Mouse (Mus musculus) heart, embryonic 10.5 days (tissue): ENCODE results near the gene Kcnip4. TPM values are rescaled to one million over a fixed set of nuclear protein-coding genes. Genes with fewer than 3 reads are reported as not detected.

Experiments
- DNase-seq: peaks from one replicate; pipeline ENCODE4 v3.0.0-alpha.2; 2017; ENCODE audit warnings: low spot score
- H3K27ac ChIP-seq: fragments of 300-500 bp; sonication (generic); 2 replicates; pipeline ENCODE4 v1.5.1; 2016; ENCODE audit warnings: mild to moderate bottlenecking
- H3K27me3 ChIP-seq: fragments of 300-500 bp; sonication (generic); 2 replicates; pipeline ENCODE4 v1.6.1; 2016; ENCODE audit warnings: mild to moderate bottlenecking; ENCODE audit not compliant: poor library complexity, insufficient read depth, severe bottlenecking
- H3K36me3 ChIP-seq: fragments of 300-500 bp; sonication (generic); 2 replicates; pipeline ENCODE4 v1.6.1; 2016; ENCODE audit warnings: mild to moderate bottlenecking, moderate library complexity
- H3K4me1 ChIP-seq: fragments of 300-500 bp; sonication (generic); 2 replicates; pipeline ENCODE4 v1.6.1; 2016; ENCODE audit warnings: mild to moderate bottlenecking
- H3K4me3 ChIP-seq: fragments of 300-500 bp; sonication (generic); 2 replicates; pipeline ENCODE4 v1.5.1; 2016; ENCODE audit warnings: mild to moderate bottlenecking, moderate library complexity
- H3K9me3 ChIP-seq: fragments of 300-500 bp; sonication (generic); 2 replicates; pipeline ENCODE4 v1.6.1; 2016; ENCODE audit warnings: mild to moderate bottlenecking, moderate library complexity
- WGBS: fragments of 180-500 bp; shearing (Covaris S2); methylation state at CpG from one replicate; pipeline ENCODE4 v1.1.7; 2016; 5-methylcytosine and 5-hydroxymethylcytosine counted together
- polyA plus RNA-seq: library from polyadenylated mRNA; unstranded; fragments of >200 nt; fragmentation: Nextera tagmentation; extraction: Ambion mirVana; gene quantifications from 2 replicates; pipeline ENCODE4 v1.2.1, GENCODE M21; 2016

The Kcnip4 gene
- polyA plus RNA-seq, 1 experiment from 2014 or later: 0.62 TPM

- Histone ChIP-seq H3K4me1 (no peaks in the 10 kb centered on the region), H3K36me3 (no peaks in the 10 kb centered on the region), H3K4me3 (no peak overlapping the region), H3K27ac (no peak overlapping the region), H3K27me3 (no peaks in the 10 kb centered on the region), H3K9me3 (no peaks in the 10 kb centered on the region)
- WGBS: 56% methylated on average over 5 of the region's 5 CpGs
- no peak for DNase-seq
Measured at GRCm38 (mm10) chr5:49283403-49283802, 241.3 kb downstream of the Kcnip4 start.

- DNase-seq: no peak
- Histone ChIP-seq H3K9me3 (no peaks in the 10 kb centered on the region), H3K4me3 (no peak overlapping the region), H3K4me1 (no peaks in the 10 kb centered on the region), H3K27ac (no peak overlapping the region), H3K27me3 (no peaks in the 10 kb centered on the region), H3K36me3 (no peaks in the 10 kb centered on the region)
Measured at GRCm38 (mm10) chr5:49271864-49272263, 252.8 kb downstream of the Kcnip4 start.

GRCm38 (mm10) chr5:49268807-49269206 lies 255.9 kb downstream of the Kcnip4 start:
- DNase-seq: no peak
- H3K9me3 ChIP-seq: no peaks in the 10 kb centered on the region
- WGBS: 83% methylated on average over 8 of the region's 8 CpGs

GRCm38 (mm10) chr5:49259356-49259755 lies 265.4 kb downstream of the Kcnip4 start:
- 74% methylated on average over 4 of the region's 4 CpGs for WGBS
- no peaks in the 10 kb centered on the region for H3K27me3 ChIP-seq
- no peak overlapping the region for H3K4me3 ChIP-seq
- DNase-seq: no peak
- no peak overlapping the region for H3K27ac ChIP-seq
- no peaks in the 10 kb centered on the region for H3K9me3 ChIP-seq
- no peaks in the 10 kb centered on the region for H3K36me3 ChIP-seq
- H3K4me1 ChIP-seq: no peaks in the 10 kb centered on the region

More at GRCm38 (mm10) chr5:49268807-49269206, 255.9 kb downstream of the Kcnip4 start:
- no peaks in the 10 kb centered on the region for H3K36me3 ChIP-seq
- H3K27me3 ChIP-seq: no peaks in the 10 kb centered on the region
- H3K27ac ChIP-seq: no peak overlapping the region
- H3K4me3 ChIP-seq: no peak overlapping the region
- H3K4me1 ChIP-seq: no peaks in the 10 kb centered on the region

DNA sequence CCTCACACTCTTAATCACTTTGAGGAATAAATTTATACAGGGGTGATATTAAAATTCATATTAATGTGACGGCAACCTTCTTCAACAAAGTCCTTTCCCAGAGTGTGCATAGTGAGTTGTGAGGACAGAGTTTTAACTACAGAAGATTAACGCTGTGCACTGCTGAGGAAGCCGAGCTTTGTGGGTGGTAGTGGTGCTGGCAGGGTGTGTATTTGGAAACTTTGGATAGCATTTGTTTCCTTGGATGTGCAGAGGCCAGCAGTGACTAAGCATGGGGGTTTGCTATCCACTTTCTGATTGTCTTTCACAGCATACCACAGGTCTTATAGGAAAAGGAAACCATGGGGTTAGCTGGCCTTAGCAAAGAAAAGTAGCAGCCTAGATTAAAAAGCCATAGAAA lies 267.9 kb downstream of the Kcnip4 start:
- Histone ChIP-seq H3K36me3 (no peaks in the 10 kb centered on the region), H3K4me1 (no peaks in the 10 kb centered on the region), H3K27me3 (no peaks in the 10 kb centered on the region), H3K9me3 (no peaks in the 10 kb centered on the region), H3K27ac (no peak overlapping the region), H3K4me3 (no peak overlapping the region)
- 79% methylated on average over 3 of the region's 3 CpGs for WGBS
- DNase-seq: no peak

GRCm38 (mm10) chr5:49255983-49256382 lies 268.7 kb downstream of the Kcnip4 start:
- Histone ChIP-seq H3K36me3 (no peaks in the 10 kb centered on the region), H3K4me3 (no peak overlapping the region), H3K27ac (no peak overlapping the region), H3K27me3 (no peaks in the 10 kb centered on the region), H3K4me1 (no peaks in the 10 kb centered on the region), H3K9me3 (no peaks in the 10 kb centered on the region)
- DNase-seq: no peak
- WGBS: 78% methylated on average over 4 of the region's 4 CpGs

- WGBS: 82% methylated on average over 2 of the region's 2 CpGs
- no peak for DNase-seq
- Histone ChIP-seq H3K4me1 (no peaks in the 10 kb centered on the region), H3K4me3 (no peak overlapping the region), H3K27ac (no peak overlapping the region), H3K27me3 (no peaks in the 10 kb centered on the region), H3K9me3 (no peaks in the 10 kb centered on the region), H3K36me3 (no peaks in the 10 kb centered on the region)
Measured at GRCm38 (mm10) chr5:49247081-49247480, 277.6 kb downstream of the Kcnip4 start.

DNA sequence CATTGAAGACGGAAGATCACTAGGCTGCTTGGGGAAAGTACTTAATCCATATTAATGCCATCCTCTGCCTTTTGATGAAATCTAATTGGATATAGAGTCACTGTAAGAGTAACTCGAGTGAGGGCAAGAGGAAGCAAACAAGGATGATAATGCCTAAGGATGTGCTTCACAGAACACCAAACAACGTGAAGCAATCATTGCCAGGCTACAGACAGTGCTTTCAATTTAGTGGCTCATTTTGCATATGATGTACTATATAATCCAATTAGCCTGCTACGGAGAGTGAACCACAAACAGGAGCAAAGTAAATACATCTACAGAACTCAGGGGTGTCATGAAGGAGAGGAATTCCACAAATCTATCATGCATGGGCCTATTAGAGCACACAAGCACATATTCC lies 280.3 kb downstream of the Kcnip4 start:
- H3K36me3 ChIP-seq: no peaks in the 10 kb centered on the region
- no peak overlapping the region for H3K4me3 ChIP-seq
- H3K27me3 ChIP-seq: no peaks in the 10 kb centered on the region
- H3K9me3 ChIP-seq: no peaks in the 10 kb centered on the region
- H3K4me1 ChIP-seq: no peaks in the 10 kb centered on the region
- no peak overlapping the region for H3K27ac ChIP-seq
- WGBS: 78% methylated on average over 4 of the region's 4 CpGs
- no peak for DNase-seq

GRCm38 (mm10) chr5:49241708-49242107 lies 283.0 kb downstream of the Kcnip4 start:
- Histone ChIP-seq H3K4me3 (no peak overlapping the region), H3K36me3 (no peaks in the 10 kb centered on the region), H3K4me1 (no peaks in the 10 kb centered on the region), H3K27me3 (no peaks in the 10 kb centered on the region), H3K27ac (no peak overlapping the region), H3K9me3 (no peaks in the 10 kb centered on the region)
- DNase-seq: no peak
- 90% methylated on average over 6 of the region's 6 CpGs for WGBS

DNA sequence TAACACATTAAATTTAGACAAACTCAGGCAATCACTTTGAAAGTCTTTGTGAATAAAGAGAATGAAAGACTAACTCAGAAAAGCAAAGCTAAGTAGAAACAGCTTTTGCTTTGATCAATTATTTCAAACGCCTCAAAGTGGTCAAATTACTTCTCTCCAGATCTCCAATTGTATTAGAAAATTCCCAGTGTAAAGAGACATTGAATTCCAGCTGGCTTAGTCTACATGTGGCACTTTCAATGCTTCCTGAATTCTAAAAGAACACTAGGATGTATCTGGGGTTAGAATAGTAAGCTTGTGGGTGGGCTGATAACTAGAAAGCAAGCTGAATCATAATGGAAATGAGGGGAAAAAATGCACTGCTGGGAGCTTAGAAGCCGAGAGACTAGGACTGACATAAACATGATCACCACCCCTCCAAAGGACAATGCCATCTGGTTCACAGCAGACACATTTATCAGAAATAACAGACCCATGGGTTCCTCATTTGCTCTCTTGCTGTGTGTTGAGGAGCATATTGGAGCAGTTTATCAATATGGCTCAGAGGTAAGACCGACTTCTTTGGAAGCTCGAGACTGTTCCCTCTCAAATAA lies 323.4 kb downstream of the Kcnip4 start:
- no peak for DNase-seq

GRCm38 (mm10) chr5:49188236-49188635 lies 336.5 kb downstream of the Kcnip4 start:
- no peak overlapping the region for H3K4me3 ChIP-seq
- H3K27ac ChIP-seq: no peak overlapping the region
- WGBS: 76% methylated on average over 1 of the region's 1 CpGs
- no peaks in the 10 kb centered on the region for H3K4me1 ChIP-seq
- DNase-seq: no peak
- no peaks in the 10 kb centered on the region for H3K9me3 ChIP-seq
- H3K36me3 ChIP-seq: no peaks in the 10 kb centered on the region
- H3K27me3 ChIP-seq: no peaks in the 10 kb centered on the region

More for the DNA sequence above, 323.4 kb downstream of the Kcnip4 start:
- WGBS: 68% methylated on average over 4 of the region's 4 CpGs
- Histone ChIP-seq H3K9me3 (no peaks in the 10 kb centered on the region), H3K4me3 (no peak overlapping the region), H3K27ac (no peak overlapping the region), H3K27me3 (no peaks in the 10 kb centered on the region), H3K36me3 (no peaks in the 10 kb centered on the region), H3K4me1 (no peaks in the 10 kb centered on the region)

DNA sequence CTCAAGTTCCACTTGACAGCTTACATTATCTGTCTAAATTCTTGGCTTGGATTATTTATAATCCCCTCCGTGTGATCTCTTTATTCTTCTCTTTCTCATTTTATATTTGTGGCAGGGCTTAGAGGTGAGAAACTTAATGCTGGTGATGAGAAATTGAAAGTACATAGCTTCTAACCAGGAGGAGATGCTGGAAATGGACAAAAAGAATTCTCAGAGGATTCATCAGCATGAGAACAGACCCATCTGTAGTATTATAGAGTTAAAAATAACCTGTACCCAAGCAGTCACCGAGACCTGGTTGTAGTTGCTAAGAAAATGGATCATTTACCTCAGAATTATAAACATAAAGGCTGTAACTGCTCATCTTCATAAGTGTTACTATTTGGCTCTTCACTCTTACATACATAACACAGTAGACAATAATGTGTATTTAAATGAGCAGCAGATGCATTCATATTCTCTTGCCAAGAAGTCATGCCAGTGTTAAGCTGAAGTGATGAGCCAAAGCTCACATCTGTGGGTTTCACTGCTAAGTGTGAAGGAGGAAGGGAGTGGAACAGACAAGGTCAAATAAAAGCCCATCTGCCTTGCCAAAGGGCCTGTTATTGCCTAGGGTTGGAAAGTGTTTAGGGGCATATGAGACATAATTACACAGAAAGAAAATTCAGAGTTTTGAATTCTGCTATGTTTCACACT lies 374.4 kb downstream of the Kcnip4 start:
- WGBS: 77% methylated on average over 2 of the region's 2 CpGs
- no peaks in the 10 kb centered on the region for H3K4me1 ChIP-seq
- H3K27me3 ChIP-seq: no peaks in the 10 kb centered on the region
- no peak overlapping the region for H3K4me3 ChIP-seq
- no peaks in the 10 kb centered on the region for H3K9me3 ChIP-seq
- no peak for DNase-seq
- H3K27ac ChIP-seq: no peak overlapping the region
- H3K36me3 ChIP-seq: no peaks in the 10 kb centered on the region

DNA sequence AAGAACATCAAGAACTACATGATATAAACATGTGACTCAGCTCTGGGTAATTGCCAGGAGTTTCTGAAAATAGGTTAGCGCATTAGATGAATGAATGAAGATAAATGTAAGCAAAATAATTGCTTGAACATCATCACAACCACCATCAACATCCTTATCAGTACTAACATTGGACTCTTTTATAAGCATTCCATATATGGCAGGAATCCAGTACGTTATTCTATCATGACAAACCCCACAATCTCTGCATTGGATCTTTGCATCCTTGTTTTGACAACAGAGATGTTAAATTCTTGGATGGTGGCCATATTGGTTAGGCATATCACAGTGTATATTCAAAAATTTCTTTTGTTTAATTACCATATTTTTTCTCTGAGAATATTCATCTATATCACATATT lies 375.0 kb downstream of the Kcnip4 start:
- H3K4me3 ChIP-seq: no peak overlapping the region
- 84% methylated on average over 2 of the region's 2 CpGs for WGBS
- no peaks in the 10 kb centered on the region for H3K36me3 ChIP-seq
- no peak for DNase-seq
- no peaks in the 10 kb centered on the region for H3K4me1 ChIP-seq
- H3K9me3 ChIP-seq: no peaks in the 10 kb centered on the region
- no peak overlapping the region for H3K27ac ChIP-seq
- H3K27me3 ChIP-seq: no peaks in the 10 kb centered on the region

DNA sequence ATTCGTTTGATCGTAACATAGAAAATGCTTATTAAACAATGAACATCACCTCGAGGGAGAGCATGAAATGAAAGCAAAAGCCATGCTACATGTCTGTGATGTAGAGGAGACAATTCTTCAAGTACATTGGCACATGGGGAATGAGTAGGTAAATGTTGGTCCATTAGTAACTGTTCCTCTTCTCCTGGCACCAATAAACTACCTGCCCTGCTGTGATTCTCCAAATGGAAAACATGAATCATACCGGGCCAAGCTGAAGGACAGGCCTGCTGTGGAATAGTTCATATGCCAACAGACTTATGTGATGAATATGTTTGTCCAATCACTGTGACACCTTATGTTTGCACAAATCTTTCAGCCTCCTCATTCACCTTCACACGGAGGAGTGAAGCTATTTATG lies 429.3 kb downstream of the Kcnip4 start:
- DNase-seq: no peak
- WGBS: 83% methylated on average over 5 of the region's 5 CpGs

More for the DNA sequence above, 429.3 kb downstream of the Kcnip4 start:
- Histone ChIP-seq H3K27me3 (no peaks in the 10 kb centered on the region), H3K9me3 (no peaks in the 10 kb centered on the region), H3K4me1 (no peaks in the 10 kb centered on the region), H3K36me3 (no peaks in the 10 kb centered on the region), H3K27ac (no peak overlapping the region), H3K4me3 (no peak overlapping the region)
